Mouse (Mus musculus) limb, embryonic 10.5 days (tissue): ENCODE results near the gene Nos1ap. TPM values are rescaled to one million over a fixed set of nuclear protein-coding genes. Genes with fewer than 3 reads are reported as not detected.
A peak's percentile ranks its signal among the peaks of the same experiment; 100 is the strongest.

Experiments
- DNase-seq: peaks from one replicate; pipeline ENCODE4 v3.0.0-alpha.2; 2017; ENCODE audit warnings: low spot score
- H3K27ac ChIP-seq: fragments of 300-500 bp; sonication (generic); 2 replicates; pipeline ENCODE4 v1.5.1; 2016; ENCODE audit warnings: mild to moderate bottlenecking
- H3K27me3 ChIP-seq: fragments of 300-500 bp; sonication (generic); 2 replicates; pipeline ENCODE4 v1.6.1; 2016; ENCODE audit warnings: low read depth, mild to moderate bottlenecking; ENCODE audit not compliant: poor library complexity, severe bottlenecking
- H3K36me3 ChIP-seq: fragments of 300-500 bp; sonication (generic); 2 replicates; pipeline ENCODE4 v1.6.1; 2016; ENCODE audit warnings: mild to moderate bottlenecking, moderate library complexity
- H3K4me1 ChIP-seq: fragments of 300-500 bp; sonication (generic); 2 replicates; pipeline ENCODE4 v1.6.1; 2016
- H3K4me3 ChIP-seq: fragments of 300-500 bp; sonication (generic); 2 replicates; pipeline ENCODE4 v1.5.1; 2016; ENCODE audit warnings: mild to moderate bottlenecking, moderate library complexity
- H3K9me3 ChIP-seq: fragments of 300-500 bp; sonication (generic); replicated peaks from 2 replicates; pipeline ENCODE4 v1.6.1; 2016; ENCODE audit warnings: mild to moderate bottlenecking
- WGBS: fragments of 180-500 bp; shearing (Covaris S2); methylation state at CpG from one replicate; pipeline ENCODE4 v1.1.7; 2016; 5-methylcytosine and 5-hydroxymethylcytosine counted together
- polyA plus RNA-seq: library from polyadenylated mRNA; unstranded; fragments of >200 nt; fragmentation: Nextera tagmentation; extraction: Ambion mirVana; gene quantifications from 2 replicates; pipeline ENCODE4 v1.2.1, GENCODE M21; 2016

Nos1ap gene
- polyA plus RNA-seq: 5.1 and 5.6 TPM in 2 replicates

DNA sequence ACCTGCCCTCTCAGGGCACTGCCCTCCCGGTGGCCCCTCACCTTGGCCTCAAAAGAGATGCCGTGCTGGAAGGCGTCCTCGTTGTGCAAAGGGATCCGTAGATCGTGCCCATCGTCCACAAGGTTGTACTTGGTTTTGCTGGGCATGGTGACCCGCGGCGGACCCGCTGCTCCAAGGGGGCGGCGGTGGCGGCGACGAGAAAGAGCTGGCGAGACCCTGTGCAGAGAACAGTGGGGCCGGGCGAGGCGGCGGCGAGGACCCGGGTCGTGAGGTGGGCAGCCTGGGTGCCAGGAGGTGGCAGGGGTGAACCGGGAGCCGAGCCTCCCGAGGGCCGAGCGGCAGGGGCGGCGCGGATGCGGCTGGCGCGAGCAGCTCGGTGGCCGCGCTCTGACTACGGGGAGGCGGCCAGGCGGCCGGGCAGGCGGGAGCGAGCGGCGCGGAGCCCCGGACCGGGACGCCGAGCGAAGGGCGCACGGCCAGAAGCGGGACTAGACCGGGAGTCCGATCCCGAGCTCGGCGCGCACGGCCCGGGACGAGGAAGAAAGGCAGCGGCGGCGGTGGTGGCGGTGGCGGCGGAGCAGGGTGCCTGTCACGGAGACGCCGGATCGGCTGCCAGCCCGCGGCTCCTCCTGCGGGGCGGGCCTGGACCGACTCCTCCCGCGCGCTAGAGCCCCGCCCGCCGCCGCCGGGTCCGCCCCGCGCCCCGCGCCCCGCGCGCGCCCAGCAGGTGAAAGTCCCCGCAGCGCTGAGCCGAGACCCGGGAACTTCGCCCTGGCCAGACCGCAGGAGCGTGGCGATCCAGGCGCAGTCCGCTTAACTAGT is at the start of gene Nos1ap:
Gene Nos1ap (minus strand): TSS at position 643 of the 822 bp plus-strand sequence.
- Histone ChIP-seq H3K36me3 (no peaks in the 10 kb centered on the region), H3K27me3 (peaks cover 19% of the 10 kb centered on the region), H3K4me3 (peak within 1 kb of the TSS; percentile 90), H3K27ac (peak within 1 kb of the TSS; percentile 87), H3K9me3 (no peaks in the 10 kb centered on the region), H3K4me1 (peaks cover 14% of the 10 kb centered on the region)
- WGBS: under 1% methylated on average over 79 of the region's 106 CpGs
- DNase-seq: peak; percentile 80

DNA sequence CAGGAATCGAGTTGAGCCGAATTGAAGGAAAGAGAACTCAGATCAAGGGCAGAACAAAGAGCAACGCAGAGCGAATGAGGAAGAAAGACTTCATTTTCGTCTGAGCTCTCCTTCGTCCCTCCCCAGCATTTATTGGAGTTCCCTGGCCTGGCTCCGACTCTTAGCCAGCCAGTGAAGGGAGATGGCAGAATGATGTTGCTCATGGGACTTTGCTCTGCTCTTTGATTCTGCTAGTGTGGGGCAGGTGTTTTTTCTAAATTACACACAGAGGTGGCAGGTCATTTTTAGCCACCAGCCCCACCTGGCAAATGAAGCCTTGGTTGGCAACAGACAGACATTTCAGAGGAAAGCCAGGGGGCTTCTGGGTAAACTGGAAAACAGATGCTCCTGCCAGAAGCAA is 49.3 kb upstream of the Nos1ap start:
- Histone ChIP-seq H3K27ac (peak overlapping the region; percentile 7; the same call in 1 of the 2 replicates), H3K9me3 (no peaks in the 10 kb centered on the region), H3K27me3 (no peaks in the 10 kb centered on the region; the same call in 1 of the 2 replicates), H3K36me3 (no peaks in the 10 kb centered on the region), H3K4me1 (peaks cover 7% of the 10 kb centered on the region), H3K4me3 (no peak overlapping the region)
- 82% methylated on average over 7 of the region's 7 CpGs for WGBS
- DNase-seq: no peak

GRCm38 (mm10) chr1:170632856-170633255 is 43.2 kb upstream of the Nos1ap start:
- WGBS: 77% methylated on average over 4 of the region's 4 CpGs
- no peak for DNase-seq
- H3K27me3 ChIP-seq: no peaks in the 10 kb centered on the region
- no peaks in the 10 kb centered on the region for H3K36me3 ChIP-seq
- no peak overlapping the region for H3K27ac ChIP-seq
- H3K4me1 ChIP-seq: no peaks in the 10 kb centered on the region
- no peak overlapping the region for H3K4me3 ChIP-seq
- no peaks in the 10 kb centered on the region for H3K9me3 ChIP-seq

GRCm38 (mm10) chr1:170632385-170632784 is 42.7 kb upstream of the Nos1ap start:
- Histone ChIP-seq H3K9me3 (no peaks in the 10 kb centered on the region), H3K27ac (no peak overlapping the region), H3K4me1 (no peaks in the 10 kb centered on the region), H3K4me3 (no peak overlapping the region), H3K36me3 (no peaks in the 10 kb centered on the region), H3K27me3 (no peaks in the 10 kb centered on the region)
- WGBS: 21% methylated on average over 3 of the region's 3 CpGs
- peak; percentile 75 for DNase-seq

DNA sequence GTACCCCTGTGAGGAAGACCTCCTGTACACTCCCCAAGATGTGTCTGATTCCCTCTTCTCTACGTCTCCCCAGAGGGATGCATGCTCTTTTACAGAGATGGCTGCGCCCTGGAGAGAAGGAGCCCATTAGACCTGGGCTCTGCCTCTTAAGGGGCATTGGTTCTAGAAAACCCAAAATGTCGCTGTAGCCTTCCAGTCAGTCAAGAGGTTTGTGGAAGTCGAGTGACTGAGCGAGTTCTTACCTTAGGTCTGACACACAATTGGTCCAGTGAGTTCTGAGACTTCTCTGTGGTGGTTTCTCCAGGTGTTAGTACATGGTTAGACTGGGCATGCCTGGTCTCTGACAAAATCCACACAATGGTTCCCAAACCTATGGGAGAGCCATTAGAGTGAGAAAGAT is 41.9 kb upstream of the Nos1ap start:
- Histone ChIP-seq H3K36me3 (no peaks in the 10 kb centered on the region), H3K4me1 (no peaks in the 10 kb centered on the region), H3K9me3 (no peaks in the 10 kb centered on the region), H3K27me3 (no peaks in the 10 kb centered on the region), H3K4me3 (no peak overlapping the region), H3K27ac (no peak overlapping the region)
- WGBS: 91% methylated on average over 5 of the region's 5 CpGs
- no peak for DNase-seq

GRCm38 (mm10) chr1:170630489-170630888 is 40.8 kb upstream of the Nos1ap start:
- 92% methylated on average over 4 of the region's 4 CpGs for WGBS
- Histone ChIP-seq H3K4me3 (no peak overlapping the region), H3K4me1 (no peaks in the 10 kb centered on the region), H3K36me3 (no peaks in the 10 kb centered on the region), H3K27me3 (no peaks in the 10 kb centered on the region), H3K9me3 (no peaks in the 10 kb centered on the region), H3K27ac (no peak overlapping the region)
- DNase-seq: no peak

DNA sequence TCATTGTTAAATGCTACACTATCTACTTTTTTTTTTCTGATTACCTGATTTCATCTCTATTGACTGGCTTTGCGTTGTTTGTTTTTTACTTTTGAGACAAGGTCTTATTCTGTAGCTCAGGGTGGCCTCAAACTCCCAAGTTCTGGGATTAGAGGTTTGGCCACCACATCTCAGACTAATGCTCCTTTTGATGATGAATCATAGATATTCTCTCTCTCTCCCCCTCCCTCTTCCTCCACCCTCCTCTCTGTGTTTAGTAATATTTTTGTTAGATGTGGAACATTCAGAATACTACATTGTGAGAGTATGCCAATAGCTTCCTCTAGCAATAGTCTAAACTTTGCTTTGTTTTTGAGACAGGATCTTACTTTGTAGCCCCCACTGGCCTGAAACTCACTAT is 33.8 kb upstream of the Nos1ap start:
- Histone ChIP-seq H3K4me1 (no peaks in the 10 kb centered on the region), H3K9me3 (no peaks in the 10 kb centered on the region), H3K27me3 (no peaks in the 10 kb centered on the region), H3K36me3 (no peaks in the 10 kb centered on the region), H3K27ac (no peak overlapping the region), H3K4me3 (no peak overlapping the region)
- no peak for DNase-seq
- WGBS: 95% methylated on average over 1 of the region's 1 CpGs

DNA sequence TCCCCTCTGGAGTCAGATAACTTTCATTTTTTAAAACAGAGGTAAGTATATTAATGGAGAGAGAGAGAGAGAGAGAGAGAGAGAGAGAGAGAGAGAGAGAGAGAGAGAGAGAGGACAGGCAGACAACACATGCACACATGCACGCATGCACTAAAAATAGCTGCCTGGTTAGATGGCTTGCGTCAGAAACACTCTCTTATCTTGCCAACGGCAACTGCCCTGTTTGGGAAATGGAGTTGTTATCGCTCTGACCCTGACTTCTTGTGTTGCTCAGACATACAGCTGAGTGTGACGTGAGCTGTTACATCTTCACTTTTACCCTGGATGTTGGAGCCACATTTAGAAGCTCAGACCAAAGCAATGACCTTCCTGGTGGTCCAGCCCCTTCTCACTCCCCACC is 33.3 kb upstream of the Nos1ap start:
- WGBS: 61% methylated on average over 5 of the region's 5 CpGs
- no peaks in the 10 kb centered on the region for H3K36me3 ChIP-seq
- H3K4me3 ChIP-seq: no peak overlapping the region
- no peaks in the 10 kb centered on the region for H3K4me1 ChIP-seq
- no peaks in the 10 kb centered on the region for H3K9me3 ChIP-seq
- no peaks in the 10 kb centered on the region for H3K27me3 ChIP-seq
- no peak for DNase-seq
- no peak overlapping the region for H3K27ac ChIP-seq

GRCm38 (mm10) chr1:170619686-170620374 is 30.2 kb upstream of the Nos1ap start:
- no peaks in the 10 kb centered on the region for H3K9me3 ChIP-seq
- 84% methylated on average over 2 of the region's 2 CpGs for WGBS
- no peak overlapping the region for H3K4me3 ChIP-seq
- no peaks in the 10 kb centered on the region for H3K36me3 ChIP-seq
- no peaks in the 10 kb centered on the region for H3K27me3 ChIP-seq
- H3K4me1 ChIP-seq: no peaks in the 10 kb centered on the region
- DNase-seq: no peak
- H3K27ac ChIP-seq: no peak overlapping the region

DNA sequence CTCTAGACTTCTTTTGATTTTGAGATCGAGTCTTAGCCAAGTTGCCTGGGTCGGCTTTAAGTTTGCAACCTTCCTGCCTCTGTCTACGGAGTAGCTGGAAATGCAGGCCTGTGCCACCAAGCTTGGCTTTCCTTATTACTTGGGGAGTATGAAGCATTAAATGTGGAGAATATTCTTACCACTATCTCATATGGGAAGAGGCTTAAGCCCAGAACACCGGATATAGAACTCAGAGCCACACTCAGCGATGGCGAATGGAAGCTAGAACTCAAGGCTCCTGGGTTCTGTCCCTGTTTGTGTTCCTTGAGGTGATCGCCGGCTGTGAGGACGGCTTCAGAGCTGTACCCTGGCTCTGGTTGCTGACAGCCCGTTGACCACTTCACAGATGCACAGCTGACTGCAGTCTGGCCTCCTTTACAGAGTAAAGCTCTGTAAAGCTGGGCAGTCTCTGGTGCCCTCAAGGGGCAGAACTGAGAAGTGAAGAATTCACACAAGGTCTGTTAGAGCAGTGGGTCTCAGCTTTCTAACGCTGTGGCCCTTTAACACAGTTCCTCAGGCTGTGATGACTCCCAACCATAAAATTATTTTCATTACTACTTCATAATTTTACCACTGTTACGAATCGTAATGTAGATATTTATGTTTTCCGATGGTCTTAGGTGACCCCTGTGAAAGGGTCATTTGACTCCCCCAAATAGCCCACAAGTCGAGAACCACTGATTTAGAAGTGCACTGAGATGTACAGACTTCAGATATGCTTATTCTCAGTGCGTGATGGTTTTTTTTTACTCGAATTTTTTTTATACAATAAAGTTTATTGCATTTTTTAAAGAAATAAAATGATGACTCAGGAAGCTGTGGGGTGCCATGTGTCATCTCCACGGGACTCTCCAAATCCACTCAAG is 23.6 kb upstream of the Nos1ap start:
- H3K36me3 ChIP-seq: no peaks in the 10 kb centered on the region

GRCm38 (mm10) chr1:170611631-170612030 is 22.0 kb upstream of the Nos1ap start:
- 93% methylated on average over 3 of the region's 3 CpGs for WGBS
- no peaks in the 10 kb centered on the region for H3K27me3 ChIP-seq
- DNase-seq: no peak

More for the DNA sequence above, 23.6 kb upstream of the Nos1ap start:
- 63% methylated on average over 18 of the region's 18 CpGs for WGBS
- Histone ChIP-seq H3K27ac (no peak overlapping the region), H3K4me1 (no peaks in the 10 kb centered on the region), H3K4me3 (no peak overlapping the region), H3K27me3 (no peaks in the 10 kb centered on the region), H3K9me3 (no peaks in the 10 kb centered on the region)
- peak; percentile 72 for DNase-seq

DNA sequence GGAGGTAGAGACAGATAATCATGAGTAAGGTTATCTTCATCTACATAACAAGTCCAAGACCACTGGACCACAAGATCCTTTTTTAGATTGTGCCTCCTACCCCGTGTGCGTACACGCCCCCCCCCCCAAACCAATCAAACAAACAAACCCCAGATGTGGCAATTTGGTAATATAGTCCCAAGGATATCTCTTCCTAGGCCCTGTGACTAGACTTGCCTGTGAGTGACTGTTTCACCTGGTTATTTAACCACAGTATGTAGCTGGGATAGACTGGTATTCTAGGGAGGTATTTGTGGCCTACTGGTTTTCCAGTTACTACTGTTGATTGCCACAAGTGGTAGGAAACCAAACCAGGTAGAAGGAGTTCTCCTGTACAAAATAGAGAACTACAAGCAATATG is 21.0 kb upstream of the Nos1ap start:
- 93% methylated on average over 3 of the region's 3 CpGs for WGBS
- Histone ChIP-seq H3K36me3 (no peaks in the 10 kb centered on the region), H3K27me3 (no peaks in the 10 kb centered on the region), H3K4me3 (no peak overlapping the region), H3K4me1 (peaks cover 4% of the 10 kb centered on the region), H3K27ac (no peak overlapping the region), H3K9me3 (no peaks in the 10 kb centered on the region)
- no peak for DNase-seq

More at GRCm38 (mm10) chr1:170611631-170612030, 22.0 kb upstream of the Nos1ap start:
- H3K4me3 ChIP-seq: no peak overlapping the region
- no peaks in the 10 kb centered on the region for H3K9me3 ChIP-seq
- H3K4me1 ChIP-seq: no peaks in the 10 kb centered on the region
- H3K36me3 ChIP-seq: no peaks in the 10 kb centered on the region
- H3K27ac ChIP-seq: no peak overlapping the region
